Mouse (Mus musculus): ENCODE measurements around the gene Slc25a40.
A peak's percentile ranks its signal among the peaks of the same experiment; 100 is the strongest.

Slc25a40 gene

DNA sequence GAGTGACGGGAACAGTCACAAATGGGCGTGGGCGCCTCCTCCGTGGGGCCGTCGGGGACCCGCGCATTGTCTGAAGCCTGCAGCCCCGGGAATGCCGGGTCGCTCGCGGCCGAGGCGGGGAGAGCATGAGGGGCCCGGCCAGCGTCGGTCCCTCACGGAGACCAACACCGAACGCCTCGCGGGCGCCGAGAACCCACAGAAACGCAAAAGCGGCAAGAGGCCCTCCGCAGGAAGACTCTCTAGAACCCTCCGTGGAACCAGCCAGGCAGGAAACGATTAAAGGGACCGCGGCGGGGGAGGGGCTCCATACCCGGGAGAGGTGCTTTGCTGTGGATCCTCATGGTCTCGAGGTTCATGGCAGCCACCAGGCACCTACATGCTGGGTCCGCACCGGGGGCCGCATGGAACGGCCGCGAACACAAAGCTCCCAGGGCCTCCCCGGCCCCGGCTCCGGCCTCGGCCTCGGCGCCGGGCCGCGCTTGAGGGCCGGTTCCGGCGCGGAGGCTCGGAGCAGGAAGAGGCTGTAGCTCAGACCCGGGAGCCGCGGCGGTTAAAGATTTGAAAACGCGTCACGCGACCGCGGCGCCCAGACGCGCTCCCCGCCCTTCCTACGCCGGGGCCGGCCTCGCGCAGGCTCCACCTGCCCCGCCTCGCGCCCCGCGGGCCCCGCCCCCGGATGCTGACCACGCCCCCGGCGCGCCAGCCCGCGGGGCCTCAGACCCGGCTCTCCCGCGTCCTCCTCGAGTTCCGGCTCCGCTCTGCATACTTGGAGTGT, at the start of gene Slc25a40, which contains the start of gene Dbf4:
Gene Slc25a40, plus strand, starts transcription at position 694 of the 775 bp plus-strand sequence.
Gene Dbf4, minus strand, starts transcription at position 560 of the 775 bp plus-strand sequence.
- peak; percentile 63 for DNase-seq (ENCODE audit: low read depth)

DNA sequence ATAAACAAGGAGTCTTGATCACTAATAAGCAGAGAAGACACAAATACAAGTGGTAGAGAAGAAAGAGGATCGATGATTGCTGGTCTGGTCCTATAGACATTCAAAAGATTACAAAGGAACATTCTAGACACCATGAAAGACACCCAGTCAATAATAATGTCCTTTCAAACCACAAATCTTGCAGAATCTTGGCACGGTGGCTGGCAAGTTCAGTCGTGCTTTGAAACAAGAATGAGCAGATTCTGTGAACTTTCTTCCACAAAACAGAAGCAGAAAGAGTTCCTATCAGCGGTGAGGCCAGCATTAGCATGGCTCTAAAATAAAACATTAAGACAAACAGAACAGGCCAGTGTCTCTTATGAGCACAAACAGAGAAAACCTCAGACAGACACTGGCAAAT, 49.2 kb upstream of the Slc25a40 start:
- no peak for DNase-seq (ENCODE audit: low read depth)

GRCm38 (mm10) chr5:8374297-8374906, 48.2 kb upstream of the Slc25a40 start:
- DNase-seq (ENCODE audit: low read depth), result no peak

DNA sequence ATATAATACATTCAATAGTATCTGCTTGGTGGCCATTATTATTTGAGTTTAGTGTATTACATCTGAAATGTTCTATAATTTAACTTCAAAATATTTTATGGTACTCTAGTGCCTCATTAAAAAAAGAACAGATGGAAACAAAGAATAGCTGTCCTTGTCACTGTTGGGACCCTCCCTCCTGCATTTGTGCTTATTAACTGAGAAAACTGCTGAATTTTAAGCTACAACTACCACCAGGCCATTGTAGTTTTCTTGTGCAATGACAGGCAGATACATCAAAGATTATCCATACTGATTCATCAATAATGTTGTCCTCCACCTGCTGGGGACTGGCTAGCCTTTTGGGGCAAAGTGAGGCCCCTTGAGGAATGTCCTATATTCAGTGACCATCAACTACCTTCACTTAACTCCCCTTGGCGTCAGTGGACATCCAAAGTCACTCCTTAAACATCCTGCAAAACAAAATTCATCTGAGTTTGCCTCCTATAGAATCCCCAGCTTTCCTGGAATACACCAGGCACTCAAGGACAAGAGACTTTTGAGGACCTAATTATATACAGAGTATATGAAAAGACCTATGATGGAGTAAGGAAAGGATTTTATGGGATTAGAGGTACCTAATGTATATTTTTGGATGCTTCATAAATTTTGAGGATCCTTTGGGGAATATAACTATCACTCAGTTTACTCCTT, 28.6 kb upstream of the Slc25a40 start:
- no peak for DNase-seq (ENCODE audit: low read depth)

DNA sequence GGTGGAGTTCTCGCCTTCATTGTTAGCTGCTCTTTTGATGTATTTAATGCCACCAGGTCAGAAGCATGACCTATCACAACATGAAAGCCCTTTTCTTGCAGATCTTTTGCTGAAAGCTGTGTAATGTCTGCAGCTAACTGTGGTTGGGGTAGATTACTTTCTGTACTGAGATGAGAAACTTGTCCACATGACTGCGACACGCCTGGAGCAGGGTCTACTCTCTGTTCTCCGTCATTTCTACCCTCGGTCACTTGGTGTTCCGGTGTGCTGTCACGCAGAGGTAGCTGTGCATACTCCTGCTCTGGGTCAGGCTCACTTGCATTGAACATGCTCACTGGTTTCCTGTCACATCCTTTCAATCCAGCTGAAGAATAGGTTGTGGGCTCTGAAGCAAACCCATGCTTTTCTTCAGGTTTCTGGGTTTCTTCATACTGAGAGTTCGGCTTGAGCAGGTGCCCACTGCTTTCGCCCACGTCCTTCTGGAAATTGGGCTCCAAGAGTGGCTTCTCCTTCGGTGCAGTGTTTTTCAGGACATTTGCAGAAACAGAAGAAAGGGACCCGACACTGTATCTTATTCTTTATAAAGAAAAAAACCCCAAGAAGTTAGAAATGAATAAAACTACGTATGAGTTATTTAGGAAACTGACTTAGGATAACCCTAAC, 24.9 kb upstream of the Slc25a40 start:
- no peak for DNase-seq (ENCODE audit: low read depth)

GRCm38 (mm10) chr5:8408746-8409145, 13.9 kb upstream of the Slc25a40 start:
- no peak for DNase-seq (ENCODE audit: low read depth)

DNA sequence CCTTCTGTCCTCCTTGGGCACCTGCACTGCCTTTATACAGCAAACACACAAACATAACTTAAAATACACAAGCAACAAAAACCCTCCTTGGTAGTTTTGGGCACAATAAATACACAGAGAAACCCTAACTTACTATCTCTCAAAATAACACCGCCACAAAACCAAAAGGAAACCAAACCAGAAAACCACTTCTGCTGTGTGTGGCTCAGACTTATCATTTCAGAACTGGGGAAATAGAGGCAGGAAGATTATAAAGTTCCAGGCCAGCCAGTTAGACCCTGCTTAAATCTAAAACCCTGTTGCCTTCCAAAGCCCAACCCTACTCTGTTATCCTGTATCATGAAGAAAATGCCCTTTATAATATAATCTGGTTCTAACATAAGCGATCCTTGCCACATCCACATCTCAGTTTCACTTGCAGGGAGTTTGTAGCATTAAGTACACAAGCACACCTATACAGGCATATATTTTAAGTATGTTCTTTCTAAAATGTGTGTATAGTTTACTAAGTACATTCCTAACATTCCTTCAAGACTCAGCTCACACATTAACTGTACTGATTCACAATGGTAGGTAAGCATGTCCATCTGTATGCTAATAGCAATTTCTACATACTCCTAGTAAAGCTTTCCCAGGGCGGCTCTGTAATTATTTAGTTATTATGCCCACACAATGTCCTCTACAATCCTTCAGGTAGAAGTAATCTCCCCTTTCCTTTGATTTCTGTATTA, 5.8 kb upstream of the Slc25a40 start:
- no peak for DNase-seq (ENCODE audit: low read depth)

DNA sequence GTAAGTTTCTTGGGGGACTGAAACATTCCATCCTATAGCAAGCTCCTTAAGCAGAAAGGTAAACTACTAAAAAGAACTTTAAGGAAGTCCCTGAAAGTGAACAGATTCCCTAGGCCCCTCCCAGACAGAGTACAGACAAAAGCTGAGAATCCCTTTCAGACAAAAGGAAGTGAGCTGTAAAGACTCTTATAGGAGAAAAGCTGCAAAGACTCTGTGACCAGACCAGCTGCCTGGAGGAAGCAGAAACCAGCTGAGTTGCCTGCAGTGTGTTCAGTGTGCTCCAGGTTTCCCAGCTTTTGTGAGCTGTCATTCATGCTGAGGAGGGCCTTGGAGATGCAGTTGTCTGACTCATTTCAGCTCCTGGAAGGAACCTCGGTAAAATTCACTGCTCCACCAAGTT, 5.2 kb upstream of the Slc25a40 start:
- no peak for DNase-seq (ENCODE audit: low read depth)

GRCm38 (mm10) chr5:8421424-8421823, 1.2 kb upstream of the Slc25a40 start:
- no peak for DNase-seq (ENCODE audit: low read depth)

DNA sequence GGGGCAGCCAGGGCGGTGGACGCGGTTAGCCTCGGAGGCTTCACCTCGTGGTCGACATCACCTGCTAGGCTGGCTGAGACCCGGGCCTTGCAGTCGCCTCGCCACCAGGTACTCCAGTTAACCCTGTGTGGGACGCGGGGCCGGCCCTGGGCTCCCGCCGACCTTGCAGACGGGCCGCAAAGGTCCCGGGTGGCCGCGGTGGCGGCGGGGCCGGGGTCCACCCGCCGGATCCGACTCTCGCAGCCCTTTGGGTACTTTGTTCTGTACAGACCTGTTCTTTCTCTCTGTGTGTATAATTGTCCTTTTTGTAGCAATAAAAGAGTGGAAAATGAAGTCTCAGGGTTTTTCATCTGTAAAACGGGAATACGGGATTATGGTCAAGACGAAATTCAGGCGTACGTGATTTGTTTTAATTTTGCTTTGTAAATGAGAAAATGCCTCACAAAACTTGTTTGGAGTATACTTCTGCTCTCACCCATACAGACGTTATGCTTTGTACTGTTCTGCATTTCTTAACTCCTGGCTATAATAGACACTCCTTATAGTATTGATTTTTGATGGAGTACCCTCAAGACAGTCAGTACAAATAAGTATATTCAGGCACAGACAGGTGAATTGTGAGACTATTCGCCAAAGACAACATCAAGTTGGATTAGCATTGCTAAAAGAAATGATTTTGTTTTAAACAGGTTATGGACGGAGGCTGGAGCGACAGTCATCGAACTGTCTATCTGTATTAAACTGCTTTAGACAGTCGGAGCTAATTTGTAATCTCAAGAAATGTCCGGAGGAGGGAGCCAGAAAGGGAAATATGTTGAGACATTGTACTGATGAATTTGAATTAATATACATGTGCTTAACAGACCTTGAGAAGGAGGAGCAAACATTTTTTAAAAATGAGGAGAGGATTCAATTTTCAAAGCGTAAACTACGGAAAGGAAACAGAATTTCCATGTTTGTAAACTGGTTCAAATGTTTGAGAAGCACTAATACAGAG, 580 bp downstream of the Slc25a40 start:
- no peak for DNase-seq (ENCODE audit: low read depth)

DNA sequence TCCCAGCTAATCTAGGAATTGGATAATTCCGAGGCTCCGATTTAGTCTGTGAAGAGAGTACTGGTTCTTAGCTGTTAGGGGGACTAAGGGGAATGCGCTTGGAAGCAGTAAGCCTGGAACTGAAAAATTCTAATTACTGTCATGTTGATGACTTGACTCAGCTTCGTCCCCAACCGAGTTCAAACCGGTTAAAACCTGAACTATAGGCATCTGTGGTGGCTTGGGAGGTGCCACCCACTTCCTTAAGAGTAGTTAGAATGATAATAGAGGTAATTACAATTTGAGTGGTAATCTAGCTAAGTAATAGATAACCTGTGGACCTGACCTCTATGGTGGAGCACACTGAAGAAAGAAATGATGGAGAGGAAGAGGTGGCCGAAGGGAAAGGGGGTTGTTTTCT, 1.5 kb downstream of the Slc25a40 start:
- no peak for DNase-seq (ENCODE audit: low read depth)

- no peak for DNase-seq (ENCODE audit: low read depth)
These were observed 3.2 kb downstream of the Slc25a40 start for GRCm38 (mm10) chr5:8425899-8426298.

- DNase-seq (ENCODE audit: low read depth), result no peak
These were observed 15.0 kb downstream of the Slc25a40 start for GRCm38 (mm10) chr5:8437481-8438156.

GRCm38 (mm10) chr5:8439095-8439494, 16.4 kb downstream of the Slc25a40 start:
- DNase-seq (ENCODE audit: low read depth), result no peak

GRCm38 (mm10) chr5:8455565-8455964, 32.9 kb downstream of the Slc25a40 start:
- no peak for DNase-seq (ENCODE audit: low read depth)

DNA sequence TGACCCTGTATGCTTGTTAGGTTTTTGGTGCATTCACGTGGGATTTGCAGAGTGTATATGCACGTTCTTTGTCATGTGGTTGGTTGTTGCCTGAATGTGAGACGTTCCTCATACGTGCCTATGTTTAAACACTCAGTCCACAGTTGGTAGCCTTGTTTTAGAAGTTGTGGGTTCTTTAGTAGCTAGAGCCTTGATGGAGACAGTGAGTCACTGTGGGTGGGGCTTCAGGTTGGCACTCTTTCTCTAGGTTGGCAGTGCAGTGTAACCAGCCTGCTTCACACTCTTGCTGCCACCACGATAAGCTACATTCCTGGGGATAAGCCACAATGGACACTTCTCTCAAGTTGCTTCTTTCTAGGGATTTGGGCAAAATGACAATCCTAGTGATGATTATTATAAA, 33.9 kb downstream of the Slc25a40 start:
- peak; percentile 63 for DNase-seq (ENCODE audit: low read depth)

GRCm38 (mm10) chr5:8487989-8488700, 65.5 kb downstream of the Slc25a40 start:
- DNase-seq (ENCODE audit: low read depth), result no peak

DNA sequence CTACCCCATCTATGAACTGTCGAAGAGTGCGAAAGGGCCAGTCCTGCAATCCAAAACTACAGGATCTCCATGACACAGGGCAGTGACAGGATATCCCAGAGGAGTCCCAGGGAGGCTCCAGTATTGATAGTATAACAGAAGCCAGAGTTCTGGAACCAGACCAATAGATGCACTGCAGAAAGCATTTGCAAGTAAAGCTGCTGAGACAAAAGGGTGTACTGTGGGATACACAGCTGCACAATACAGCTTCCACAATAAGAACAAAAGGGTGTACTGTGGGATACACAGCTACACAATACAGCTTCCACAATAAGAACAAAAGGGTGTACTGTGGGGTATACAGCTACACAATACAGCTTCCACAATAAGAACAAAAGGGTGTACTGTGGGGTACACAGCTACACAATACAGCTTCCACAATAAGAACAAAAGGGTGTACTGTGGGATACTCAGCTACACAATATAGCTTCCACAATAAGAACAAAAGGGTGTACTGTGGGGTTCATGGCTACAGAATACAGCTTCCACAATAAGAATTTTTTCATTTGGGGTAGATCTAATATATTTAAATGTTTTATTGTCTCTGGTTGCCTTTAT, 66.1 kb downstream of the Slc25a40 start:
- DNase-seq (ENCODE audit: low read depth), result no peak

Measured in fibroblast of lung, adult 2 months (primary cell).